Mouse (Mus musculus) C2C12 (cell line): ENCODE measurements at regions not wholly inside any gene's neighbourhood (a gene's known extent, or its start where the extent isn't known, plus 50 kb on each side); places are given as distances from the start of the nearest gene placed in this dataset.

Experiments
- H3K27me3 ChIP-seq: one replicate; pipeline ENCODE4 v1.6.1; 2011; ENCODE audit not compliant: control insufficient read depth, insufficient read depth, insufficient read length
- H3K36me3 ChIP-seq: one replicate; pipeline ENCODE4 v1.6.1; 2011; ENCODE audit not compliant: control insufficient read depth, insufficient read depth
- H3K4me3 ChIP-seq: one replicate; pipeline ENCODE4 v1.5.1; 2011; ENCODE audit warnings: mild to moderate bottlenecking, control low read depth; ENCODE audit not compliant: poor library complexity, insufficient read depth, severe bottlenecking
- H3K79me2 ChIP-seq: one replicate; pipeline ENCODE4 v1.6.1; 2011; ENCODE audit not compliant: control insufficient read depth, insufficient read depth
- H3K79me3 ChIP-seq: one replicate; pipeline ENCODE4 v1.6.1; 2011; ENCODE audit warnings: low read depth, control low read depth
- H3ac ChIP-seq: one replicate; pipeline ENCODE3; 2011; ENCODE audit warnings: low read depth; ENCODE audit not compliant: control insufficient read depth, insufficient read length
- CEBPB ChIP-seq: IDR thresholded peaks from one replicate; pipeline ENCODE4 v1.6.1; 2011; ENCODE audit warnings: low read depth, mild to moderate bottlenecking, control low read depth, moderate library complexity
- CTCF ChIP-seq: IDR thresholded peaks from one replicate; pipeline ENCODE4 v1.5.1; 2011; ENCODE audit not compliant: control insufficient read depth, insufficient read depth, insufficient read length
- FOSL1 ChIP-seq: IDR thresholded peaks from one replicate; pipeline ENCODE4 v1.8.0; 2011; ENCODE audit warnings: mild to moderate bottlenecking, low read length; ENCODE audit not compliant: poor library complexity, insufficient read depth, severe bottlenecking
- MAX ChIP-seq: IDR thresholded peaks from one replicate; pipeline ENCODE4 v1.6.1; 2011; ENCODE audit warnings: mild to moderate bottlenecking, control low read depth
- MYOD1 ChIP-seq: IDR thresholded peaks from one replicate; pipeline ENCODE4 v1.6.1; 2011; ENCODE audit warnings: low read depth; ENCODE audit not compliant: control insufficient read depth, insufficient read length
- MYOG ChIP-seq: IDR thresholded peaks from one replicate; pipeline ENCODE4 v1.6.1; 2011; ENCODE audit not compliant: control insufficient read depth, insufficient read length; ENCODE audit errors: extremely low read depth
- USF1 ChIP-seq: IDR thresholded peaks from one replicate; pipeline ENCODE4 v1.6.1; 2011; ENCODE audit warnings: low read depth, mild to moderate bottlenecking, control low read depth, moderate library complexity

DNA sequence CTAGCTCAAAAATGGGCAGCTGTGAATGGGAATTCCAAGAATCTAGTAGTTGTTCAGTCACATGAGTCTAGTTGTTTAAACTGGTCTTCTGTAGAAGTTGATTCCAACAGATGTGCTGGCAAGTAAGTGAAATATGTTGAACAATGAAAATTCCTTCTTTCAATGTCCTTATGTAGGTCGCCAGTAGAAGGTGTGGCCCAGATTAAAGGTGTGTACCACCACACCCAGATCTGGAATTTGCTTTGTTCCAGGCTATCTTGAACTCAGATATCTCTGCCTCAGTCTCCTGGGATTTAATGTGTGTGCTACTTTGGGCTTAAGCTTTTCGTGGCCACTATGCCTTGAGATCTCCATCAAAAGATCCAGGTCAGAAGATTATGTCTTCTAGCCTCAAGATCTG lies 279.7 kb upstream of the Slc10a2 start:
- Histone ChIP-seq H3K79me3 (no peaks in the 10 kb centered on the region), H3K27me3 (no peaks in the 10 kb centered on the region), H3K36me3 (no peaks in the 10 kb centered on the region), H3ac (no peak overlapping the region), H3K4me3 (no peak overlapping the region), H3K79me2 (no peaks in the 10 kb centered on the region)
- TF ChIP-seq MAX (no peak), MYOG (no peak), MYOD1 (no peak), CEBPB (no peak), USF1 (no peak), FOSL1 (no peak), CTCF (no peak)

DNA sequence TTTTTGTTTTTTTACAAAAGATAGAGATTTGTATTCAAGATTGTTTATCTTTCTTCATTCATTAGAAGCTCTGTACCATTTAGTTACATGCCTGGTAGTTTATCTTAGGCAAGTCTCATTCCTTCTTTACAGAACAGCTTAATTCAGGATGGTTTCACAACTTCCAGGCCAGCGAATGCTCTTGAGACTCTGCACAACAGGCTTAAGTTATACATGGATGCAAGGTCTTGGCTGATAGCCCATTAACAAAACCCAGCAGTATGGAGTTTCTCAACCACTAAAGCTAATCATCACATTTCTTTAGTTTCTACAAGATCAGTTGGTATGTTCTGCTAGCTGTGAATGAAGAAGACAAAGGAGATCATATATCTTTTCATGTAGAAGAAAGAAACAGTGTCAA lies 272.9 kb upstream of the Slc10a2 start:
- Histone ChIP-seq H3K79me3 (no peaks in the 10 kb centered on the region), H3K79me2 (no peaks in the 10 kb centered on the region), H3K4me3 (no peak overlapping the region), H3K36me3 (no peaks in the 10 kb centered on the region), H3K27me3 (no peaks in the 10 kb centered on the region), H3ac (no peak overlapping the region)
- TF ChIP-seq MYOG = no peak
- TF ChIP-seq MAX = no peak
- no peak for TF ChIP-seq FOSL1
- no peak for TF ChIP-seq MYOD1
- no peak for TF ChIP-seq USF1

DNA sequence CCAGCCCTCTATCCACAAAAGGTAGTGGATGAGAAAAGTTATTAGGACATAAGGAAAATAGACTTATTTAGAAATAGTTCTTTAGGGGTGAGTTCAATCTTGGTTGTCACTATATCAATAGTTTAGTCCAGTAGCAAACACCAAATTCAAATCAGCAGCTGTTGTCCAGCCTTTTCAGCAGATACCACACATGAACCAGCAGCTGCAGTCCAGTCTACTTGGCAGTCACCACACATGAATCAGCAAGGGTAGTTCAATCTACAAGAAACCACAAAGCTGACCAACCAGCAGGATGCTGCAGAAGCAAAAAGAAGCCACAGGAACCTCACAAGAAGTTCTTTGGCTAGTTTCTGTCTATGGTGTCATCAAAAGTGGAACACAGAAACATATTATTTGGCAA lies 234.8 kb upstream of the Slc10a2 start:
- no peaks in the 10 kb centered on the region for H3K36me3 ChIP-seq
- H3ac ChIP-seq = no peak overlapping the region
- H3K79me2 ChIP-seq = no peaks in the 10 kb centered on the region
- no peaks in the 10 kb centered on the region for H3K27me3 ChIP-seq
- no peak overlapping the region for H3K4me3 ChIP-seq
- TF ChIP-seq FOSL1 = no peak
- TF ChIP-seq MYOG = no peak
- no peak for TF ChIP-seq USF1
- no peak for TF ChIP-seq CEBPB
- no peak for TF ChIP-seq MAX
- no peak for TF ChIP-seq MYOD1
- no peak for TF ChIP-seq CTCF
- no peaks in the 10 kb centered on the region for H3K79me3 ChIP-seq

DNA sequence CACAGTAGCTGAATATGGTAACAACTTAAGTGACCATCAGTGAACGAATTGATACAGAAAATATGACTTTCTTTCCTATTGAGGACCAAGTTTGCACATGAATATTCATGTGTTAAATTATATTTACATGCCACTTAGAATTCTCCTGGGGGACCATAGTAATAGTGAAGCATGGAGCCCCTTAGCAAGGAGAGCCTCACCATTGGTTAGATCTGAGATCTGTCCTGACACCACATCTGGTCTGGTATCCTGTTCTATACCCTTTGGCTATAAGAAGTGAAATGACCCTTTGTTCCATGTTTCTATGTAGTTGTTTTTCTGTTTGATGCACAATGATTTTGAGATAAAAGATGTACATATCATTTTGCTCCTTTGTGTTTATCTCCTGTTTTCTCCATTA lies 209.4 kb upstream of the Slc10a2 start:
- no peaks in the 10 kb centered on the region for H3K79me2 ChIP-seq
- H3K36me3 ChIP-seq = no peaks in the 10 kb centered on the region
- no peak for TF ChIP-seq MAX
- TF ChIP-seq MYOG = no peak
- TF ChIP-seq USF1 = no peak
- no peak for TF ChIP-seq CEBPB
- no peak for TF ChIP-seq FOSL1
- no peak for TF ChIP-seq CTCF
- no peak for TF ChIP-seq MYOD1
- no peaks in the 10 kb centered on the region for H3K79me3 ChIP-seq
- no peaks in the 10 kb centered on the region for H3K27me3 ChIP-seq
- H3K4me3 ChIP-seq = no peak overlapping the region
- no peak overlapping the region for H3ac ChIP-seq

DNA sequence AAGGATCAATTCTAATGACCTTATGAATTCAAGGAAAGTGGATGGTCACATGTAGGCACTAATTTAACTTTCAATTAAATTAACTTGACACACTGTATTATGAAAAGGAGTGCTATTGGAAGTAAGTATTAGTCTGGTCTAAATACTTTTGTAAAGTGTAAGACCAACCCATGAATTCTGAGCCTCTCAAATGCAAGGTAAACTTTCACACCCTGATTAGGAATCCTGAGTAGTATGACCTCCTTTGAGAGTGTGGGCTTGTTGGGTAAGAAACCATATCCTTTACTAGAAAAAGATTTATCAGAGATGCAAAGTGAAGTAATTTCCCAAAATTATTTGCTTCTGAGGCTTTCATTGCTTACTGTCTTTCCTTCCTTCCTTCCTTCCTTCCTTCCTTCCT lies 194.8 kb upstream of the Slc10a2 start:
- H3ac ChIP-seq = no peak overlapping the region
- no peaks in the 10 kb centered on the region for H3K79me3 ChIP-seq
- no peak overlapping the region for H3K4me3 ChIP-seq
- H3K79me2 ChIP-seq = no peaks in the 10 kb centered on the region
- no peaks in the 10 kb centered on the region for H3K27me3 ChIP-seq
- TF ChIP-seq CTCF (no peak), CEBPB (no peak), MAX (no peak), USF1 (no peak), MYOG (no peak), FOSL1 (no peak), MYOD1 (no peak)
- H3K36me3 ChIP-seq = no peaks in the 10 kb centered on the region

DNA sequence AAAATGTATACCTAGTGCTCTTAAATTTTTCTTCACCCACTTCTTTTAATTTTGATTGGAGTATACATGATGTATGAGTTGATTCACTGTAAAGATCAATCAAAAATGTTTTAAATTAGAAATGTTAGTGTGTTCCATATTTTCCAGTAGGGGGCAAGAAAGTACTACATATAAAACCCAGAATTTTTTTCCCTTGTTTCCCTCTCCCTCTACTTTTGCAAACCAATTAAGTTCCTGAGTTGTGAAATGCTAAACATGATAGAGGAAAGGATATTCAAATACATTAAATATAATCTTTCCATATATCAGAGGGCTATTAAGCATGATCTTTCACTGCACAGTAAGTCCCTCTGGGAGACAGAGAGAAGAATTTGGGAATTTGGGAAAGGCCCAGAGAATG lies 192.0 kb upstream of the Slc10a2 start:
- TF ChIP-seq CEBPB = no peak
- no peak for TF ChIP-seq MYOG
- TF ChIP-seq USF1 = no peak
- TF ChIP-seq MAX = no peak
- no peak for TF ChIP-seq MYOD1
- no peak for TF ChIP-seq FOSL1
- Histone ChIP-seq H3K4me3 (no peak overlapping the region), H3K36me3 (no peaks in the 10 kb centered on the region), H3K79me3 (no peaks in the 10 kb centered on the region), H3K79me2 (no peaks in the 10 kb centered on the region), H3ac (no peak overlapping the region), H3K27me3 (no peaks in the 10 kb centered on the region)
